Mouse (Mus musculus): ENCODE measurements around the gene Hexb.

DNA sequence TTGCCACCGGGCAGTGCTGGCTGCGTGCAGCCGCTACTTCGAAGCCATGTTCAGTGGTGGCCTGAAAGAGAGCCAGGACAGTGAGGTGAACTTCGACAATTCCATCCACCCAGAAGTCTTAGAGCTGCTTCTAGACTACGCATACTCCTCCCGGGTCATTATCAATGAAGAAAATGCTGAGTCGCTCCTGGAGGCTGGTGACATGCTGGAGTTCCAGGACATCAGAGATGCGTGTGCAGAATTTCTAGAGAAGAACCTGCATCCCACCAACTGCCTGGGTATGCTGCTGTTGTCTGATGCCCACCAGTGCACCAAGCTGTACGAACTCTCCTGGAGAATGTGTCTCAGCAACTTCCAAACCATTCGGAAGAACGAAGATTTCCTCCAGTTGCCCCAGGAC, 47.0 kb upstream of the Hexb start:
- TF ChIP-seq CTCF (IDR thresholded peaks at IDR 0.05; ENCODE audit: low read depth, low read length) = no peak
- TF ChIP-seq TAL1 (conservative IDR thresholded peaks at IDR 0.05; ENCODE audit: low read depth, low read length) = no peak
- TF ChIP-seq GATA1 (IDR thresholded peaks at IDR 0.05; ENCODE audit: borderline replicate concordance, low read length) = no peak
- no peak for TF ChIP-seq POLR2AphosphoS5 (IDR thresholded peaks at IDR 0.05; ENCODE audit: insufficient replicate concordance, low read depth, low read length)

Measured in G1E (cell line).